Comparison of ENCODE assay signal across 1 mouse cellular context in the genomic region with DNA sequence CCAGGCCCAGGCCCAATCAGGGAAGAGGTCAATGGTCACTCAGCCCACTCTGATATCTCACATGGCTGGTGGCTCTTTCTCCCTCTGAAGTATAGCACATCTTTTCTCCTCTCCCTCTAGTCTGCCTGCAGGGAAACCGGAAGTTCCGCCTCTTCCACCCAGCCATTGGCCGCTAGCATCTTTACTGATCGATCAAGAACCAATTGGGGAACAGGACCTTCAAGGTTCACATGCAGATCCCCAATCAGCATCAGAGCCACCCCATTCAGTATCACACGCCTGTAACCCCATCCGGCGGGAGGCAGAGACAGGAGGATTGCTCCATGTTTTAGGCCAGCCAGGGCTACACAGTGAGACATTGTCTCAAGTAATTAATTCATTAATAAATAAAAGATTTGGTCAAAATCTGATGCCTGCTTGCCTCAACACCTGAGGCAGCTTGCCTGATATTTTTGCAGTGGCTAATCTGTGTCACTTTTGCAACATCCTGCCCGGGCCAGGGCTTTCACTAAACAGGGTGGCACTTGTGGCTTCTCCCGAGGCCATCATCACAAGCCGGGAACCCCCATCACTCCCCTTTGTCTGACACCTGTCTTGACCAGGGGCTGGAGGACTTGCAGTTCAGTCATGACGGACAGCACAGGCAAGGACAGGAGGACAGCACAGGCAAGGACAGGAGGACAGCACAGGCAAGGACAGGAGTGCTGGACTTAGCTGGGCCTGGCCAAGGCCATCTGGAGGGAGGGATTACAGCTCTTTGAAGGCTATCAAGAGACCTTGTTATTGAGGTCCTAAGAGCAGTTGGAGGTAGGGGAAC.
TF ChIP-seq lines count a peak whose summit lies in the region.

No protein-coding gene starts in this region.

TF ChIP-seq in MEL, 35 proteins besides CTCF, POLR2A, EP300 and RAD21:
- TF ChIP-seq CHD1 (IDR thresholded peaks at IDR 0.05; ENCODE audit: low read depth, low read length) (no peak), ZNF384 (IDR thresholded peaks at IDR 0.05; ENCODE audit: low read depth, low read length) (no peak), ELF1 (IDR thresholded peaks at IDR 0.05; ENCODE audit: low read depth, low read length) (peak; percentile 38; the same call in 1 of the 2 replicates), USF2 (IDR thresholded peaks at IDR 0.05; ENCODE audit: borderline replicate concordance in 1 of 2, insufficient read depth in 1 of 2, low read depth in 1 of 2, low read length in 2 of 2) (no peak), NRF1 (IDR thresholded peaks at IDR 0.05; ENCODE audit: insufficient read depth, low read depth, low read length, poor library complexity, severe bottlenecking) (no peak), MYC (IDR thresholded peaks at IDR 0.05; ENCODE audit: low read depth, low read length) (peak; percentile 31; the same call in 1 of the 2 replicates), MAZ (IDR thresholded peaks at IDR 0.05; ENCODE audit: low read depth, low read length) (no peak), HCFC1 (IDR thresholded peaks at IDR 0.05; ENCODE audit: low read depth, low read length) (peak; percentile 69; the same call in 1 of the 2 replicates), SIN3A (IDR thresholded peaks at IDR 0.05; ENCODE audit: low read length) (no peak), USF1 (IDR thresholded peaks at IDR 0.05; ENCODE audit: low read depth, low read length) (no peak), MXI1 (IDR thresholded peaks at IDR 0.05; ENCODE audit: low read depth, low read length) (no peak), NELFE (IDR thresholded peaks at IDR 0.05; ENCODE audit: low read depth, low read length) (peak; percentile 34; the same call in 1 of the 2 replicates), TCF12 (IDR thresholded peaks at IDR 0.05; ENCODE audit: low read depth, low read length) (no peak), TBP (IDR thresholded peaks at IDR 0.05; ENCODE audit: low read depth, low read length) (no peak), CHD2 (IDR thresholded peaks at IDR 0.05; ENCODE audit: low read length) (peak; percentile 36; the same call in 1 of the 2 replicates), TAL1 (IDR thresholded peaks at IDR 0.05; ENCODE audit: low read length) (no peak), ZMIZ1 (IDR thresholded peaks at IDR 0.05; ENCODE audit: low read depth, low read length) (no peak), GABPA (IDR thresholded peaks at IDR 0.05; ENCODE audit: low read depth, low read length) (no peak), ZC3H11A (IDR thresholded peaks at IDR 0.05; ENCODE audit: low read depth, low read length) (no peak), JUND (IDR thresholded peaks at IDR 0.05; ENCODE audit: low read depth, low read length) (no peak), POLR2AphosphoS5 (IDR thresholded peaks at IDR 0.05; ENCODE audit: borderline replicate concordance, low read depth, low read length) (no peak)
